Mouse (Mus musculus) cerebellum, adult 11-12 months (tissue): ENCODE results near the gene Pfas.
"Not testable (repeated sequence)": the region's sequence is repeated elsewhere in the genome, so short reads cannot be mapped to it uniquely, and the experiment has no call there.

Source experiments
- DNase-seq: peaks from one replicate; pipeline ENCODE4 v3.0.0; 2022

The Pfas gene

DNA sequence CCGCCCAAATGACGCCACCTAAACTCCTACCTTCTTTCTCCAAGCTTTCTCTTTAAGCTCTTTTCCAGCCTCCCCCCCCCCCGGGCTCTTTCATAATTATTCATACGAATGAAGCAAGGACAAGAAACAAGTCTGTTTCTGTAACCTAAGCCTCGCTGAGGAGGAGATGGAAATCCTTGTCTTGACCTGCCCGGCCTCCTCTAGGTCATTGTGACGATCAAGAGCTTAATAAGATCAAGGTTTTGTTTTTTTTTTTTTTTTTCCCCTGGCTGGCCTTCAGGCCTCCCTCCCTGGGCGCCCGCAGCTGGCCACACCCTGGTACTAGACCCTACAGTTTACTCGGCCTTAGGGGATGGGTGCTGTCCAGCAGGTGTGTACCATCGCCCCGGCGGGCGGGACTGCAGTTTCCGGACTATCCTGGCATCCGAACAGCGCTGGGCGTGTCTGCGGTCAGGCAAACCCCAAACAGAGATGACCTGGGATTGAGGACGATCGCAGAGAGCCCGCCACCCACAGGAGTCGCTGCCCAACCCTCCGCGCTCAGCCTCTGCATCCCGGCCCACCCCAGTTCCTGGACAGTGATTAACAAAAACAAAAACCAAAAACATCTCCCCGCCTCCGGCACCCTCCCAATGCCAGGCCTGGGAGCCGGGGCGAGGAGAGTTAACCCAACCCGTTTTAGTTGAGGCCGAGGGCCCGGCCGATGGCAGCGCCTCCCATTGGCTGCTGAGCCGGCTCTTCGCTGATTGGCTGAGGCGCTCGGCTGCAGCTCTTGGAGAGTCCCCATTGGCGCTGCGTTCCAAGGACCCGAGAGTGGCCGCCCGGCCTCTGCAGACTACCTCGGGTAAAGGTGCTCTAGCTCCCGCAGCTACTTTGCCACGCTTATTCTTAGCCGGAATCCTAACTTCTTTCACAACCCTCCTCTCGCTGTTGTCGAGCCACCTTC, 40.6 kb downstream of the Pfas start, which contains the start of gene Slc25a35:
Gene Slc25a35 (plus strand): TSS at position 795 of the 946 bp plus-strand sequence.
- DNase-seq = peak; percentile 93

DNA sequence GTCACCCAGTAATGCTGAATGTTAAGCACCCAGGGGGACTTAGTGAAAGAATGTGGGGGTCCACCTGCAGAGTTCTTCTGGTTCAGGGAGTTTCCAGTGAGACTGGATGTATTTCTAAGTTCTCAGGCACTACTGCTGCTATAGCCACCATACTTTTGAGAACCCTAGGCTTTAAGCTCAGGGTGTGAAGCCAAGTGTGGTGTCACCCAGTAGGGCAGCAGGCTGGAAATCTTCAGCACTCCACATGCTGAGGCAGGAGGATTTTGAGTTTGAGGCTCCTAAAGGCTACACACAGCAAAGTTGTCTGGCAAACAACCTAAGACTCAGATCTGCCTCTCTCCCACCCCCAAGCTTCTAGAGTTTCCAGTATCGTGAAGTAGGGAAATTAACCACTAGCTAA, 41.7 kb downstream of the Pfas start:
- no peak for DNase-seq

DNA sequence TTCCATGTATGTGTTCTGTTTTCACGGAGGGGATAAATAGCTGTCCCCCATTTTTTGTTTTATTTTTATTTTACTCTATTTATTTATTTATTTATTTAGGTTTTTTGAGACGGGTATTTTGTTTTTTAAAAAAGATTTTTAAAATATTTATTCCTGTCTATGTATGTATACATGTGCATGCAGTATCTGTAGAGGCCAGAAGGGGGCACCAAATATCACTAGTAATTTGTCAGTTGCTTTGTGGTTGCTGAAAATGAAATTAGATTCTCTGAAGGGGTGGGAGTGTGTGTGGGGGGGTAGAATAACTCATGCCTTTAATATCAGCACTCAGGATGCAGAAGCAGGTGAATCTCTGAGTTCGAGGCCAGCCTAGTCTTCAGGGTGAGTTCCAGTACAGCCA, 42.4 kb downstream of the Pfas start:
- DNase-seq = no peak

DNA sequence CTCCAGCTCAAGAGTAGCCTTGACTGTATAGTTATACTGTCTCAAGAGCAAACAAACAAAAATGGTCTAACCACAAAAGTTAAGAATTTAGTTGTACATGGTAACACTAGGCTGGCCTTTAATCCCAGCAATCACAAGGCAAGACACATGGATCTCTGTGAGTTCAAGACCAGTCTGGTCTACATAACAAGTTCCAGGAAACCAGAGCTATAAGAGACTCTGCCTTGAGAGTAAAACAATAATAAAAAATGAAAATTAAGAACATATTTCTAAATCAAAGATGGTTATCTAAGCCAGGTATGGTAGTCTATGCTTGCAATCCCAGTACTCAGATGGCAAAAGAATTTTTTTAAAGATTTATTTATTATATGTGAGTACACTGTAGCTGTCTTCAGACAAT, 43.2 kb downstream of the Pfas start:
- DNase-seq = no peak

DNA sequence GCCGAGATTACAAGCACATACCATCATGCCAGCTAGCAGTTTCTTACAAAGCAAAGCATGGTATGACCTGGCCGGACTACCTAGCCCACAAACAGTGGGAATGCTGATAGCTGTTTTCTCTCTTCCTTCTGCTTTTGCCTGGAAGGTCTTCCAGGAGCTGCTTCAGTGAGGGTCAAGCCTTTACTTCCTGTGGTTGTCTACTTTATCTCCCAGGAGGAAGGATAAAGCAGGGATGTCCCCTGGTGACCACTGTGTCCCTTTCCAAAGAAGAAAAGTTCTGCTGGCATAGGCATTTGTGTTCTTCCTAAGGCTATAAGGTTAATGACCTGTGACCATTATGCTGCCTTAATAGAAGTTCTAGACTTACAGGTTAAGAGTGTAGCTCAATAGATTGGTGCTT, 44.9 kb downstream of the Pfas start:
- no peak for DNase-seq

DNA sequence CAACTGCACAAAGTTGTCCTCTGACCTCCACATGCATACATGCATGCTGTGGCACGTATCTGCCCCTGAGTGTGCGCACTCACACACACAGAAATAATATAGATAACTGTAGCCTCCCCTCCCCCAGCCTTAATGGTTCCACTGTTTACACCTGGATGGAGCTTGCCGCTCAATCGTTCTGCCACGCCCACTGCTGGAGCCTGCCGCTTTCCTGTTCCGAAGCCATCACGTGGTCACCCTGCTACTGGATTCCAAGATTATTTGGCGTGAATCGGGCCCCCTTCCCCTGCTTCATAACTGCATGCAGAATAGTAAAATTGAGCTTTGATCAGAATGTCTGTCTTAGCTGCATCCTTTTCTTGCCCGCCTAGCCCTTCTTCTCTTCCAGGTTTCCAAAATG, 46.1 kb downstream of the Pfas start:
- not testable (repeated sequence) for DNase-seq

DNA sequence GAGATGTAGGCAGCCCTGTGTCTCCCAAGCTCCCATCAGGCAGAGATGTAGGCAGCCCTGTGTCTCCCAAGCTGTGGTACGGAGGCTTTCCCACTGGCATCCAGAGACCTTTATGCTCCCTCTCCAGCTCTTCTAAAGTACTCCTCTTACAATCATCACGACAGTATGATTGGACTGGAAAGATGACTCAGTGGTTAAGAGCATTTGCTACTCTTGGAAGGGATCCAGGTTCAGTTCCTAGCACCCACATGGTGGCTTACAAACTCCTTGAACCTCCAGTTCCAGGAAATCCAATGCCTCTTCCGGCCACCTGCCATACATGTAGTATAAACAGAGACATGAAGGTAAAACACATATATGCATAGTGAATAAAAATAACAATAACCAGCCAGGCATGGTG, 46.7 kb downstream of the Pfas start:
- DNase-seq = no peak

DNA sequence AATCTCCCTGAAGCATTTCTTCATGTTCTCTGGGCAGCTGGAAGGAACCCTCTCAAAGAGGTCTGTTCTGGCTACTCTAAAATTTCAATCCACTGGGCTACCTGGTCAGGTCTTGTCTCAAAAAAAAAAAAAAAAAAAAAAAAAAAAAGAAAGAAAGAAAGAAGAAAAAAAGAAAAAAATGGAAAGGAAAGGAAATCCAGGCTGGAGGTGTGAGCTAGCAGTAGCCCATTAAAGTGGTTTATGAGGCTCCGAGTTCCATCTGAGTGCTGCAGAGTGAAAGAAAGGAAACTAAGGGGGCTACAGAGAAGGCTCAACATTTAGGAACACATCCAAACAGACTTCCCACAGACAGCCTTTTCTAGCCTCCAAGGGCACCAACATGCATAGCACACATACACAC, 50.3 kb downstream of the Pfas start:
- DNase-seq = no peak

DNA sequence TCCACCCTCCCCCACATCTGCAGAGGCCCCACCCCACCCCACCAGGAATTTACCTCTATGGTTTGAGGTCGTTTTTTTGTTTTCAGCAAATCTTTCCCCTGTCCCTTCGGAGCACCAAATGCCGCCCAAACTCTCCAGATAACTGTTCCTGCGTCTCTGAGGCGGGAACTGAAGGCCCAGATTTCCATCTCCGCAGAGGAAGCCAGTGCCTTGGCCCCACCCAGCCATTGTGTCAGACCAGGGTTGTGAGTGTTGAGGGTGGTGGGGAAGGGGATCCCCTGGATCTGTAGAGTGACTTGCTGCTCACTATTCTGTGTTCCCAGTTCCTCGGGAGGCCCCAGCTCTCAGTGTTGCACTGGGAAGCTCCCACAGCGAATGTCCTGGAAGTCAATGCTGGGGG, 51.0 kb downstream of the Pfas start, which contains the start of gene Arhgef15:
Gene Arhgef15 (minus strand): TSS at position 173 of the 400 bp plus-strand sequence.
- no peak for DNase-seq

DNA sequence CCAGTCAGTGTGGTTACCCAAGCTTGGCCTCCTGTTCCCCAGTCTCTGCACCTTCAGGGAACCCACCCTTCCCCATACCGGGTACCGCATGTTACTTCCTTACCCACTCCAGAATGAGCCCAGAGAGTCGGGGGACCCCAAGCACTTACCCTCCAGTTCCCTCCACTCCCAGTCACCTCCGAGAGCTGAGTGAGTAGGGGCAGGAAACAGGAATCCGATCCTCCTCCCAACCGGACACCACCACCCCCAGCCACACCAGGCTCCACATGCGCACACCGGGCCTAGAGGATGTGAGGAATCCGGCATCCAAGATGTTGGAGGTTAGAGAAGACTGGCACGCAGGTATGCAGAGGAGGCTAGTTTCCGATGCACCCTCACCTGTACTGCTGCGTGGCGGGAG, 51.6 kb downstream of the Pfas start:
- DNase-seq = no peak

DNA sequence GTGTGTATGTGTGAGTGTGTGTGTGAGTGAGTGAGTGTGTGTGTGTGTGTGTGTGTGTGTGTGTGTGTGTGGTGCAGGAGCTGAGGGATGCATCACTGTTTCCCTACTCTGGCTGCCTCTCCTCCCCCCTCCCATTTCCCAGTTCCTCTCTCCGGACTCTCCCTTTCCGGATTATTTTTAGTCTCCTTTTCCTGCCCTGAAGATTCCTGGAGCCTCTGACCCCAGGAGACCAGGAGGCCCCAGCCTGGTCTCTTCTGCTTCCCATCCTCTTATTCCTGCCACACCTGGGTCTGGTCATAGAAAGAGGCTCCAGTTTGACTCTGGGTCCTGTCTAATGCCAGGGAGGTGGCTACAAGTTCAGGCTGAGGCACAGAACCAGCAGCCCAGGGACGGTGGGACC, 52.2 kb downstream of the Pfas start:
- no peak for DNase-seq

DNA sequence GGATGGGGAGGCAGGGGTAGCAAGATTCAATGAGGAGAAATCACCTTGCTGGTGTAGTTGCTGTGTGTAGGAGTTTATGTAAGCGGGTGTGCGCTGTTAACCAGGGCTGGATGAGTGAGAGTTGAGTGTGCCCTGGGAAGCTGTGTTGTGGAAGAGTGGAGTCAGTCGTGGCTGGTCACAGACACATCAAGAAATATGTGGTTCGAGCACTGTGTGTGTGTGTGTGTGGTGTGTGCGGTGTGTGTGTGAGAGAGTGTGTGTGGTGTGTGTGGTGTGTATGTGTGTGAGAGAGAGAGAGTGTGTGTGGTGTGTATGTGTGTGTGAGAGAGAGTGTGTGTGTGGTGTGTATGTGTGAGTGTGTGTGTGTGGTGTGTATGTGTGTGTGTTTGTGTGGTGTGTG, 52.8 kb downstream of the Pfas start:
- no peak for DNase-seq

DNA sequence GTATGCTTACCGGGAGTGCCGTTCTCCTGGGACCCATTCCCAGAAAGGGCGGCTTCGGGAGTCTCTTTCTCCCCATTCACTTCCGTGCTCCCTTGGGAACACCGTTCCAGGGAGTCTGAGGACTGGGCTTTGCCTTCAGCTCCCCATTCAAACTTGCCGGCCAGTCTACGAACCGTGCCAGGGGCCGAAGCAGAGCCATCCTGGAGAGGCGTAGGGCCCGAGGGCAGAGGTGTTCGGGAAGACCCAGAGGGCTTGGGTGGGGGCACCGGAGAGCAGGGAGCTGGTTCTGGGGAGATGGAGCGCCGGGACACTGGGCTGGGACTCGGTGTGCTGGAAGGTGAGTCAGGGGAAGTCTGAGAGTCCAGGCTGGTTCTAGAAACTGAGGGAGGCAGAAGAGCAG, 53.9 kb downstream of the Pfas start:
- DNase-seq = peak; percentile 13

DNA sequence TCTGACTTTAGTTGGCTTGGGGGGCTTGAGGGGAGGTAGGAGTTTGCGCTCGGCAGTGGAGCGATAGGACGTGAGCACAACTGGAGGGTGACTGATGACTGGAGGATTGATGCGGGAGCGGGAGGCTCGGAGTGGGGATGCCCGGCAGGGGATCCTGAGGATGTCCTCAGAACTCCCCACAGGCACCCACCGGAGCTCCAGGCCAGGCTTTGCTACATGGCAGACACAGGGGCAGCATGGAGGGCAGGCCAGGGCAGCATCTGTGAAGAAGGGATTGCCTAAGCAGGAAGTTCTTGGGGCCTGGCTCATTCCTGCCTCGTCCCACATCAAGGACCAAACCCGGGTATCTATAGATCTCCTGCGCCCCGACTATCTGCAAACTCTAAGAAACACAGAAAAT, 54.4 kb downstream of the Pfas start:
- no peak for DNase-seq

DNA sequence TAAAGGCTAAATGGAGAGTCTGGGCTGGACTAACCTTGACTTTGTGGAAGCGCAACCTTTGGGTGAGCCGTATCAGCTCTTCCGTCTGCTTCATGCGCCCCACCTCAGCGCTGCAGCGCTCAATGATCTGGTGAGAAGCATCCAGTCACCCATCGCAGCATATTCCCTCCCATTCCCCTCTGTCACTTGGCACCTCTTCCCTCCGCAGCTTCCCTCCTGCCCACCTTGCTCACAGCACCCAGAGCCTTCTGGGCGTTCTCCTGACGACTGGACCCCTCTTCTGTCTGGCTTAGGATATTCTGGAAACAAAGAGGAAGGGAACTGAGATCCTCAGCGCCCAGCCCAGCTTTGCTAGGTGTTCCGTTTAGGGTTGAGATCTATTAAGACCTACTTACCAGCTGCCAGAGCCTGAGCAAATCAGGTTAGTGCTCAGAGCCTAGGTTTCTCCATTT, 60.7 kb downstream of the Pfas start:
- DNase-seq = peak; percentile 77

DNA sequence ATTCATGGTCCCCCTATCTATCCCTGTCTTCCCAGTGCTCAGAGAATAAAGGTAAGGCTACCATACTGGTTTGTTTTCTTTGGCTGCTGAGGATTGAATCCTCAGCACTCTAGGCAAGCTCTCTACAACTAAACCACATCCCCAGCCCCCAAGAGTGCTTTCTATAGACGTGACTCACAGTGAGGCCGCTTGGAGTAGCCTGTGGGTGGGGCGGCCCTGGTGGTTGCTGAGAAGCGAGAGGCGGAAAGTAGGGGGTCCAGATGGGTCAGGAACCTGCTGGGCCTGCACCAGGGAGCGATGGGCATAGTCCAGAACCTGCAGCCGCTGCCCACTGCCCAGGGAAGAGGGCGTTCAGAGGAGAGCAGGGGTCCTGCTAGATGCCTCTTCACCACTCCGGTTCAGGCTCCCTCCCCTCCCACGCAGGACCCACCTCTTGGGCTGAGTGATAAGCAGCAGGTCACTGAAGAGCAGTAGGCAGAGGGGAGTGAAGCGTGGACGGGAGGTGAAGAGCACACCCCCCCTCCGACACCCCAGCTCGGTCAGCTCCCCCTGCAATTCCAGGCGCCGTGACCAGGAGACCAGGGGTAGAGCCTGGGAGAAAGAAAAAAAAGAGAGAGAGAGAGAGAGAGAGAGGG, 61.3 kb downstream of the Pfas start:
- peak; percentile 57 for DNase-seq

DNA sequence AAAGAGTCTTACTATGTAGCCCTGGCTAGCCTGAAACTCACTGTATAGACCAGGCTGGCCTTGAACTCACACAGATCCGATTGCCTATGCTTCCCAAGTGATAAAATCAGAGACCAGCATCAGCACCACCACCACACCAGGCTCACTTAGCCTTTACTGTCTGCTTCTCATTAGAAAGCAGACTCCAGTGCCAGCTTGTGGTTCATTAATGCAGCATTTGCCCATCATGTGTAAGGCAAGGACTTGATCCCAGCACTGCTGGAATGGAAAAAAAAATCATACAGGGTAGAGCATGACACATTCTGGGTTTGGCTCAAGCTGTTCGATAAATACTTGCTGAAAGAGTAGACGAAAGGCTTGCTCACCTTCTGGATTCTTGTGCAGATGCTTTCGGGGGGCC, 62.3 kb downstream of the Pfas start:
- no peak for DNase-seq

DNA sequence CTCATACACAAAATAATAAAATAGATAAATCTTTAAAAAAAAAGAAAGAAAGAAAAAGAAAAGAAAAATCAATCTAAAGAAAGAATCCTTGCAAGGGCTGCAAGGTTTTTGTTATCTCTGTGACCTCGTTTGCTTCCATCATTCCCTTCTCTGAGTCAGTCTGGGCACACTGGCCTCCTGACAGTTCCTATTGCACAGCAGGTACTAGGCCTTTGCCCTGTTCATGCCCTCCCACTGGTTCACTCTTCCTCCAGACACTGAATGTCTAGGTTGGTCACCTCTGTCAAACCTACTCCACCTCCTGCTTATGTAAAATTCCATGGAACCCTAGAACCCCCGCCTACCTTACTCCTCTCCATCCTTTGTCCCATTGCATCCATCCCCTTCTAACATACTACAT, 63.0 kb downstream of the Pfas start:
- no peak for DNase-seq

DNA sequence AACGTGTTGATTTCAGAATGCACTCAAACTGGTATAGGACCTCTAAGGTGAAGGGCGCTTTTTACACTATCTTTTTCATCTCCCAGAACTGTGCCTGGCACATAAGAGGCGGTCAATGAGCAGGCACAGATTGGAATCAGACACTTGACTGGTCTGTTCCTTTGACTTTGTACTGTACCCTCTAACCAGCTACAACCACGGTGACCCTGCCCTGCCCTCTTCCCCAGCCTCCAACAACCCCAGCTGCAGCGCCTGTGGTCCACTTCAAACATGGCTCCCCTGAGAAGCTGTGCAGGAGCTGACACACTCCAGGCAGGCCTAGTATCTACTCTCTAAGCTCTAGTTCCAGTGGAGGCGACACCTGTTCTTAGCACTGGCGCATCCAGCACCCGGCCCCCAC, 65.5 kb downstream of the Pfas start:
- DNase-seq = no peak

DNA sequence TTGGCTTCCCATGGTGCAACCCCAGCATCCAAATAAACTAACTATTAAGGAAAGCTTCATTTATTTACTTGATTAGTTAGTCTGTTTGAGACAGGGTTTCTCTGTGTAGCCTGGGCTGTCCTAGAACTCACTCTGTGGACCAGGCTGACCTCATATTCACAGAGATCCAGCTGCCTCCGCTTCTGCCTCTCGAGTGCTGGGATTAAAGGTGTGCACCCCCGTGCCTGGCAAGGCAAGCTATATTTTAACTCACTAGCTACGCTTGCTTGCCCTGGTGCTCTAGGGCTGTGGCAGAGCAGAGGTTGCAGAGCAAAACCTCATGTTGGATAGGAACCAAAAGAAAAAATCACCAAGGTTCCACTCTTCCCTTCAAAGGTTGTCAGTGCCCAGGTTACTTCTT, 67.7 kb downstream of the Pfas start:
- DNase-seq = peak; percentile 33

DNA sequence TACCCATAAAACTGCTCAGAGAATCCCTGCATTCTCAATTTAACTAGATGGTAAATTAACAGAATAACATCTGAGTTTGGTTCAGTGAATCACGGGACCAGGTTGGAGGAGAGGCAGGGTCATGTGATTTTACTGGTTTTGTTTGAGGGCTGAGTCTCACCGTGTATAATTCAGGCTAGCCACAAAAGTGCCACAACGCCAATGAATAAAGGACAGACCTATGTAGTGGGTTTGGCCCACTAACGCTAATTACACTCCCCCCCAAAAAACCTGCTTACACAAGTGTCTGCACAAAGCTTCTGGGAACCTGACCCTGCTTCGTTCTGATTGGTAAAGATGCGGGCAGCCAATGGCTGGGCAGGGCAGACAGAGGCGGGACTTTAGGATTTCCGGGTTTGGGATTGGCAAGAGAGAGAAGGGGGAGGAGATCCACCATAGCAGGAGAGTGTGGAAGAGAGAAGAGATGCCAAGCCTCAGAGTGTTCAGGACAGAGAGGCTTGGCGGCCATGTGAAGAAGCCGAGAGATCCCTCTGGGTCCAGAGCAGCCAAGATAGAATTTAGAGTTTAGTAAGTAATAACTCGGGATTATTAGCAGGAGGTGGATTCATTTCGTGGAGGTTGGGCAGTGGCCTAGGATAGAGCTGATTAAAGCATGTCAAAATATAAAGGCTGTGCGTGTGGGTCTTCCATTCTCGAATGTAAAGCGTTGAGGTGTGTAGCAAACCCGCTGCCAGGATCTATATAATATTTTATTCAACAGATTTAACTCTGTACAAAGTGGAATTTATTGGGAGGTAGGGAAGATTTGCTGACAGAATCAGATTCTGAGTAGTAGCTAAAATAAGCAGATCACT, 68.6 kb downstream of the Pfas start:
- DNase-seq = peak; percentile 93

DNA sequence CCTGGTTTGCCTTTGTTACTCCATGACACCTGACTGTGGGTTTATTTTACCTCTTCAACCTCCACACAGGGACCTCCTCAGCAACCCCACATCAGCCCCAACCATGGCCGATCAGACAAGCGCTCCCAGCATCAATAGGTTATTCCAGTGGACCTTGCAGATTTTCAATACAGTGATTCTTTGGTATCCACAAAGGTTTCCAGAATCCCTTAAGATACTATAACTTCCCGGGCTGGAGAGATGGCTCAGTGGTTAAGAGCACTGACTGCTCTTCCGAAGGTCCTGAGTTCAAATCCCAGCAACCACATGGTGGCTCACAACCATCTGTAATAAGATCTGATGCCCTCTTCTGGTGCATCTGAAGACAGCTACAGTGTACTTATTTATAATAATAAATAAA, 71.3 kb downstream of the Pfas start:
- not testable (repeated sequence) for DNase-seq
